Mouse (Mus musculus): ENCODE measurements around the gene Sox10. TPM values are rescaled to one million over a fixed set of nuclear protein-coding genes. Genes with fewer than 3 reads are reported as not detected.

Sox10 gene
- polyA plus RNA-seq, 2 experiments: 0.12 to 0.14 TPM

- Histone ChIP-seq H3K9ac (replicated peaks) (no peak overlapping the region), H3K27me3 (ENCODE audit: control insufficient read depth, insufficient read depth, low read length) (no peaks in the 10 kb centered on the region), H3K4me3 (ENCODE audit: insufficient read depth in 1 of 2, low read depth in 2 of 2, low read length in 2 of 2) (no peak overlapping the region), H3K9me3 (ENCODE audit: control insufficient read depth, low read length) (no peaks in the 10 kb centered on the region), H3K36me3 (replicated peaks; ENCODE audit: control insufficient read depth, insufficient read depth, low read depth) (no peaks in the 10 kb centered on the region), H3K27ac (no peak overlapping the region), H3K4me1 (replicated peaks; ENCODE audit: control insufficient read depth in 2 of 2, insufficient read depth in 2 of 2, low read length in 1 of 2) (no peaks in the 10 kb centered on the region), H3K4me2 (ENCODE audit: low read depth) (no peak overlapping the region)
- TF ChIP-seq EP300 (IDR thresholded peaks at IDR 0.05; ENCODE audit: low read depth): no peak
- TF ChIP-seq CTCF (IDR thresholded peaks at IDR 0.05; ENCODE audit: low read depth): peak; percentile 77
- no peak for DNase-seq (ENCODE audit: low read depth in 3 of 3, low spot score in 3 of 3)
- no peak for ATAC-seq (ENCODE audit: insufficient read depth)
- 80% methylated on average over 5 of the region's 5 CpGs for WGBS (ENCODE audit: insufficient replicate concordance)
Measured at GRCm38 (mm10) chr15:79128208-79128607, 36.8 kb downstream of the Sox10 start.

GRCm38 (mm10) chr15:79127101-79127500, 37.9 kb downstream of the Sox10 start:
- Histone ChIP-seq H3K27ac (no peak overlapping the region), H3K4me3 (ENCODE audit: insufficient read depth in 1 of 2, low read depth in 2 of 2, low read length in 2 of 2) (no peak overlapping the region), H3K9me3 (ENCODE audit: control insufficient read depth, low read length) (no peaks in the 10 kb centered on the region), H3K4me2 (ENCODE audit: low read depth) (no peak overlapping the region), H3K27me3 (ENCODE audit: control insufficient read depth, insufficient read depth, low read length) (no peaks in the 10 kb centered on the region), H3K36me3 (replicated peaks; ENCODE audit: control insufficient read depth, insufficient read depth, low read depth) (no peaks in the 10 kb centered on the region), H3K9ac (replicated peaks) (no peak overlapping the region), H3K4me1 (replicated peaks; ENCODE audit: control insufficient read depth in 2 of 2, insufficient read depth in 2 of 2, low read length in 1 of 2) (no peaks in the 10 kb centered on the region)
- TF ChIP-seq CTCF (IDR thresholded peaks at IDR 0.05; ENCODE audit: low read depth): no peak
- no peak for TF ChIP-seq EP300 (IDR thresholded peaks at IDR 0.05; ENCODE audit: low read depth)
- DNase-seq (ENCODE audit: low read depth in 3 of 3, low spot score in 3 of 3) (no peak), ATAC-seq (ENCODE audit: insufficient read depth) (no peak)
- WGBS (ENCODE audit: insufficient replicate concordance): 79% methylated on average over 12 of the region's 12 CpGs

- Histone ChIP-seq H3K4me3 (ENCODE audit: insufficient read depth in 1 of 2, low read depth in 2 of 2, low read length in 2 of 2) (no peak overlapping the region), H3K36me3 (replicated peaks; ENCODE audit: control insufficient read depth, insufficient read depth, low read depth) (no peaks in the 10 kb centered on the region), H3K4me1 (replicated peaks; ENCODE audit: control insufficient read depth in 2 of 2, insufficient read depth in 2 of 2, low read length in 1 of 2) (no peaks in the 10 kb centered on the region), H3K27me3 (ENCODE audit: control insufficient read depth, insufficient read depth, low read length) (no peaks in the 10 kb centered on the region), H3K27ac (no peak overlapping the region), H3K4me2 (ENCODE audit: low read depth) (no peak overlapping the region), H3K9ac (replicated peaks) (no peak overlapping the region), H3K9me3 (ENCODE audit: control insufficient read depth, low read length) (no peaks in the 10 kb centered on the region)
- peak; percentile 88 for TF ChIP-seq CTCF (IDR thresholded peaks at IDR 0.05; ENCODE audit: low read depth)
- no peak for TF ChIP-seq EP300 (IDR thresholded peaks at IDR 0.05; ENCODE audit: low read depth)
- DNase-seq (ENCODE audit: low read depth in 3 of 3, low spot score in 3 of 3) (no peak), ATAC-seq (ENCODE audit: insufficient read depth) (no peak)
- 64% methylated on average over 13 of the region's 13 CpGs for whole genome bisulfite sequencing (ENCODE audit: insufficient replicate concordance)
Measured at GRCm38 (mm10) chr15:79126217-79126932, 38.7 kb downstream of the Sox10 start.

GRCm38 (mm10) chr15:79124331-79124875, 40.6 kb downstream of the Sox10 start:
- Histone ChIP-seq H3K27ac (no peak overlapping the region), H3K36me3 (replicated peaks; ENCODE audit: control insufficient read depth, insufficient read depth, low read depth) (no peaks in the 10 kb centered on the region), H3K4me2 (ENCODE audit: low read depth) (no peak overlapping the region), H3K4me1 (replicated peaks; ENCODE audit: control insufficient read depth in 2 of 2, insufficient read depth in 2 of 2, low read length in 1 of 2) (no peaks in the 10 kb centered on the region), H3K4me3 (ENCODE audit: insufficient read depth in 1 of 2, low read depth in 2 of 2, low read length in 2 of 2) (no peak overlapping the region), H3K9ac (replicated peaks) (no peak overlapping the region), H3K27me3 (ENCODE audit: control insufficient read depth, insufficient read depth, low read length) (no peaks in the 10 kb centered on the region), H3K9me3 (ENCODE audit: control insufficient read depth, low read length) (no peaks in the 10 kb centered on the region)
- 67% methylated on average over 10 of the region's 10 CpGs for WGBS (ENCODE audit: insufficient replicate concordance)
- no peak for DNase-seq (ENCODE audit: low read depth in 3 of 3, low spot score in 3 of 3)
- no peak for ATAC-seq (ENCODE audit: insufficient read depth)
- TF ChIP-seq CTCF (IDR thresholded peaks at IDR 0.05; ENCODE audit: low read depth) (no peak), EP300 (IDR thresholded peaks at IDR 0.05; ENCODE audit: low read depth) (no peak)

- Histone ChIP-seq H3K4me3 (ENCODE audit: insufficient read depth in 1 of 2, low read depth in 2 of 2, low read length in 2 of 2) (no peak overlapping the region), H3K9me3 (ENCODE audit: control insufficient read depth, low read length) (no peaks in the 10 kb centered on the region), H3K4me1 (replicated peaks; ENCODE audit: control insufficient read depth in 2 of 2, insufficient read depth in 2 of 2, low read length in 1 of 2) (no peaks in the 10 kb centered on the region), H3K4me2 (ENCODE audit: low read depth) (no peak overlapping the region), H3K27ac (no peak overlapping the region), H3K9ac (replicated peaks) (no peak overlapping the region), H3K36me3 (replicated peaks; ENCODE audit: control insufficient read depth, insufficient read depth, low read depth) (no peaks in the 10 kb centered on the region), H3K27me3 (ENCODE audit: control insufficient read depth, insufficient read depth, low read length) (no peaks in the 10 kb centered on the region)
- ATAC-seq (ENCODE audit: insufficient read depth) (no peak), DNase-seq (ENCODE audit: low read depth in 3 of 3, low spot score in 3 of 3) (no peak)
- 62% methylated on average over 6 of the region's 6 CpGs for WGBS (ENCODE audit: insufficient replicate concordance)
- TF ChIP-seq EP300 (IDR thresholded peaks at IDR 0.05; ENCODE audit: low read depth) (no peak), CTCF (IDR thresholded peaks at IDR 0.05; ENCODE audit: low read depth) (no peak)
Measured at GRCm38 (mm10) chr15:79123751-79124150, 41.3 kb downstream of the Sox10 start.
